Mouse (Mus musculus) brown adipose tissue, adult 24 weeks (tissue): ENCODE measurements at regions not wholly inside any gene's neighbourhood (a gene's known extent, or its start where the extent isn't known, plus 50 kb on each side); places are given as distances from the start of the nearest gene placed in this dataset.

ENCODE experiments used
- H3K27ac ChIP-seq: fragments of 200-500 bp; replicated peaks from 2 replicates; pipeline ENCODE4 v1.5.1; 2012; ENCODE audit warnings: low read depth, mild to moderate bottlenecking, low read length
- H3K4me1 ChIP-seq: fragments of 200-500 bp; 2 replicates; pipeline ENCODE4 v1.6.1; 2012; ENCODE audit warnings: low read length, mixed read lengths; ENCODE audit not compliant: control insufficient read depth, insufficient read depth, insufficient read length
- H3K4me3 ChIP-seq: fragments of 200-500 bp; 2 replicates; pipeline ENCODE4 v1.5.1; 2012; ENCODE audit warnings: low read depth, mild to moderate bottlenecking, low read length, moderate library complexity; ENCODE audit not compliant: insufficient read depth

DNA sequence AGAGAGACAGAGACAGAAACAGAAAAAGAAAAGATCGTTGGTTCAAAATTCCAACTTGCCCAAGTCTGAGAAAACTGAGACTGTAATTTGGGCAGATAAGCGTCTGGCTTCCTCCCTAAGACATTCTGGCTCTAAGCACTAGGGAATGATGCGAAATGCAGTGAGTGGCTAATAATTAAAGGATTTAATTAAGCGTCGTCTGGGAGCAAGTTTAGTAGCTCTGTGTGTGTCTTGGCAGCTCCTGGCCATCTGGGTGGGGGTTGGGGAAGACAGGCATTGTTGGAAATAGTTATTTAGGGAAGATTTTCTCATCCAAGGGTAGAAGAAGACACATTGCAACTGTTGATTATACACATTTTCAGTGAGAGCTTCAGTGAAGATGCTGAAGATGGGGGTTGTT is 311.5 kb downstream of the Wdr11 start:
- no peaks in the 10 kb centered on the region for H3K4me1 ChIP-seq
- H3K27ac ChIP-seq = no peak overlapping the region

DNA sequence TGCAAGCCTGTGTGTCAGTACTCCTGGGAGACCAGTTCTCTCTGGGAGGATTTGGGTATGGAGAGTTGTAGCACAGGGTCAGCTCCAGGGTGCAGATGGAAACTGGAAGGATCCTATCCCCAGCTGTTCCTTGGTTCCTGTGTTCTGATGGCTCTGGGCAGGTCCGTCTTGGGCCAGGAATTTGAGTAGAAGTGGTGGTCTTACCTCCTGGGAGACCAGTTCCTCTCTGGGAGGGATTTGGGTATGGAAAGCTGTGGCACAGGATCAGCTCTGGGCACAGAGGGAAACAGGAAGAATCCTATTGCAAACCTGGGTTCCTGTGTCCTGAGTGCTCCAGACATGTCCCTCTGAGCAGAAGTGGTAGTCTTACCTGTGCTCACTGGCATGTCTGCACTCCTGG is 314.5 kb downstream of the Wdr11 start:
- Histone ChIP-seq H3K27ac (no peak overlapping the region), H3K4me3 (no peak overlapping the region), H3K4me1 (peaks cover 4% of the 10 kb centered on the region; the same call in 1 of the 2 replicates)

More for the DNA sequence above, 311.5 kb downstream of the Wdr11 start:
- H3K4me3 ChIP-seq = no peak overlapping the region

DNA sequence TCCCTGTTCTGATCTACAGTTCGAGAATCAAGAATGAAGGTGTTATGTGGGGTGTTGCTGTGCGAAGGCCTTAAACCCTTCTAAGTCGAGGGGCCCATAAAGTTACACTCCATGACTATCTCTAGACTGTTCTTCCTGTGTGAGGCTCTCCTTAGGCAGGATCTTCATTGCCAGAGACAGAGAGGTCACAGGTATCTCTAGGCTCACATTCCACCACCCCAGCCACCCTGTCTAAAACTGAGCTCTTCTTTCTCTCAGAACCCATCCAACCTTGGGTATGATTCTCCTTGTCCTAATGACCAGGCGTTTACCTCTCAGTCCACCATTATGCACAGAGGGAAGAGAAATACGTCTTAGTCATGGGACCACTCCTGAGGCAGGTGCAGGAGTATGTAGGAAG is 317.2 kb downstream of the Wdr11 start:
- no peak overlapping the region for H3K4me3 ChIP-seq
- no peak overlapping the region for H3K27ac ChIP-seq

DNA sequence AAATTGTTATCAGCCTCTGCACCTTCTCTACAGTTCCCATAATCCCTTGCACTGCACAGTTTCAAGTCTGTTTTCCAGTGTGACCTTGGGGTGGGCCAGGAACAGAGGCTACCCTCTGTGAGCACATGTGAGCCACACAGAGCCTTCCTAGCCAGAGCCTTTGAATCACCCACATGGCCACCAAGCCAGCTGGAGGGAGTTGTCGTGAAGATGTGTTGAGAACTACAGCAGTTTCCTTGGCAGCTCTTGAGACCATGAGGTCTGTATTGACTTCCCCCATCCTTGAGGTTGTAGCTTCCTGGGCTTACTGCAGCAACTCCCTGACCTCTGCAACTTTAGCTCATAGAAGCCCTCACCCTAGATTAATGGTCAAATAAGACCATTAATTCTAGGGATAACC is 318.1 kb downstream of the Wdr11 start:
- Histone ChIP-seq H3K27ac (no peak overlapping the region), H3K4me3 (no peak overlapping the region), H3K4me1 (peaks cover 4% of the 10 kb centered on the region; the same call in 1 of the 2 replicates)

More for the DNA sequence above, 317.2 kb downstream of the Wdr11 start:
- peaks cover 4% of the 10 kb centered on the region; the same call in 1 of the 2 replicates for H3K4me1 ChIP-seq

DNA sequence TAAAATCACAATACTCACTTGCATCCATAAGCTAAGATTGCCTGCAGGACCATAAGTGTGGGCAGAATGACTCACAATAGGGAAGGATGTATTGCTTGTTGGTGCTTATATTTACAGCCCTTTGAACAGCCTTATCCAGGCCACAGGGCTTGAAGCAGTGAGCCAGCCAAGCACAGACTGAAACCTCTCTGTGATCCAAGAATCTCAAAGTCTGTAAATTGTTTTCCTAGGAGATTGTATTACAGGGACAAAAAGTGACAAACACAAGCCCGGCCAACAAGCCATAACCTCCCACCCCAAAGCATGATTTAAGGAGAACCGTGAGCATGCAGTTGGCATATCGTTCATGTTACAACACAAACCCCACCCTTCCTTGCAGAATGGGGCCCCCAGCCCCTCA is 319.2 kb downstream of the Wdr11 start:
- H3K4me1 ChIP-seq = peaks cover 4% of the 10 kb centered on the region; the same call in 1 of the 2 replicates
- no peak overlapping the region for H3K27ac ChIP-seq
- no peak overlapping the region for H3K4me3 ChIP-seq

DNA sequence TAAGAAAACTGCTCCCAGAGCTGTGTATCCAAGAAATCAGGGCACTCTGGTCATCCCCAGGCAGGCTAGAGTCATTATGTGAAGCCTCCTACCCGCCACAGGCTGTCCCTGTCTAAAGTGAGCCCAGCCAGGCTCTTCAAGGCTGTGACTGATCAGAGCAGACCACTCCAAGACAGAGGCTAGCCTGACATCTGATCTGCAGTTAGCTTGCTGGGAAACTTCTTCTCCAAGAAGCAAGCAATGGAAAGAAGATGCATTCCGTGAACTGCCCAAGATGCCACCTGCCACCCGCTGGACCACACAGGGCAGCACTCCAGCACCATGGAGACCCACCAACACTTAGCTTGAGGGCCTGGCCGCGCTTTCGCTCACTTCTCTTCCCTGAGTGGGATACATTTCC is 323.2 kb downstream of the Wdr11 start:
- Histone ChIP-seq H3K4me1 (peaks cover 4% of the 10 kb centered on the region; the same call in 1 of the 2 replicates), H3K27ac (no peak overlapping the region), H3K4me3 (no peak overlapping the region)

DNA sequence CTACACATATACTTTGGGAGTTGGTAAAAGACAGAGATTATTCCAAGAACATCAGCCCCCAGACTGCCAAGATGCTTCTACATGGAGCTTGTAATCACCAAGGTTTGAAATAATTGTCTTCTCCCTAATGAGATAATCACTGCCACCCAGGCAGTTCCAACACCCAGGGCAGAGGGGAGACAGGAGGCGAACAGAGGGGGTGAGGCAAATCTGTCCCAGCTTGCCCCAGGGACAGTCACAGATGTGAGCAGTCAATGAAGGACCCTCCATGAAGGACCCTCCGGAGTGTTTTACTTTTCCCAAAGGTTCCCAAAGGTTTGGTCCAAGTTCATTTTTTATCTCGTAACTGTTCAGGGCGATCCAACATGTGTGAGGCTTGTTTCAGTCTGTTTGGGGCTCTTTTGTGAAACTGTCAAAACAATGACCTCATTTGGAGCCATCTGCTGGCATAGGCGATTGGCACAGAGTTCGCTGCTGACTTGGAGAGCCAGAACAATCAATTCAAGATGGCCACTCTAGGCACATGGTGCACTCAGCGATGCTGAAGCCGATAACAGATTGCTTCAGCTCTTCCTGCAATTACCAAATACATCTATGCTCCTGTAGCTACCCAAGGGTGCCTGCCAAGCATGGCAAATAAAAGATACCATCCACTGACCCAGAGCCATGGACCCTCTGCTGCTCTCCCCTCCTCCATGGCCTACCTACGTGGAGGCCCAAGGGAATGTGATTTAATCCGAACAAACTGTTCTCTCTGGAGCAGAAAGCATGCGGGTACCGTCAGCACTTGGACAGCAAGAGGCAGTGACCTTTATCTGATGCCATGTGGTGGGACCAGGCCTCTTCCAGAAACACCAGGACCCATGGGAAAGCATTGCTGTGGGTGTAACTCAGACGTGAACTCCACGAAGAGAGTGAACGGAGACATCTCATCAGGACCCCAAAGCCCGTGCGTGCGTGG is 326.9 kb downstream of the Wdr11 start:
- Histone ChIP-seq H3K4me1 (no peaks in the 10 kb centered on the region), H3K27ac (no peak overlapping the region), H3K4me3 (no peak overlapping the region)

DNA sequence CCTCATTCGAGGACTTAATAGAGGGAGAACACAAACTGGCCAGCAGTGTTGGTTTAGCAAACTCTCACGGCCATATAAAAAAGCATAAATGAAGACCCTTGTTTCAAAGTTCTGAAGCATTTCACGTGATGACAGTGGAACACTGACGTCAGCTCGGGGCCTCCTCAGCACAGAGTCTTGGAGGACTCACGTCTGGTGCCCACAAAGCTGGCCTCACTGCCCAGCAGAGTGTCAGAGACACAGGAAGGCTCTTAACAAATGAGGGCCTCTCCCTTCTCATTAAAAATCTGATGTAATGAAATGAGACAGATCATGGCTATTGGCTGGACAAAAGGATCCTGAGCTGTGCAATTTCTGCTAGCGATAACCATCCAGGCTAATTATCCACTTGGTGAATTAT is 330.6 kb downstream of the Wdr11 start:
- Histone ChIP-seq H3K4me3 (no peak overlapping the region), H3K27ac (no peak overlapping the region), H3K4me1 (no peaks in the 10 kb centered on the region)

DNA sequence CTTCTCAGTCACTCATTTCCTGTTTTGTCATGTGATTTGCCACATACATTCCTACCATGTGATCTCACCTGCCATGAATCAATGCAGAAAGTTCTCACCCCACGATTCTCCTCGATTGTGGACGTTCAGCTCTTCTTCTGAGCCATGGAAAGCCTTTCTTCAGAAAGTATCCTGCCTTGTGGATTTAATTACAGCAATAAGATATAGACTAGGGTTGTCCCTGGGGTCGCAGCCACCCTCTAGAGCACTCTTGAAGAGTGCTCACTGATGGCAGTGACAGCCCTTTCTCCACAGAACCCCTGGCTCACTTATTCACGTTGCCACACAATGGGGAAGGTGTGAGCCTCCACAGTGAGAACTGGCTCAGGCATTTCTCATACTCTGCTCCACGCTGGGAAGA is 345.1 kb downstream of the Wdr11 start:
- H3K4me3 ChIP-seq = no peak overlapping the region

DNA sequence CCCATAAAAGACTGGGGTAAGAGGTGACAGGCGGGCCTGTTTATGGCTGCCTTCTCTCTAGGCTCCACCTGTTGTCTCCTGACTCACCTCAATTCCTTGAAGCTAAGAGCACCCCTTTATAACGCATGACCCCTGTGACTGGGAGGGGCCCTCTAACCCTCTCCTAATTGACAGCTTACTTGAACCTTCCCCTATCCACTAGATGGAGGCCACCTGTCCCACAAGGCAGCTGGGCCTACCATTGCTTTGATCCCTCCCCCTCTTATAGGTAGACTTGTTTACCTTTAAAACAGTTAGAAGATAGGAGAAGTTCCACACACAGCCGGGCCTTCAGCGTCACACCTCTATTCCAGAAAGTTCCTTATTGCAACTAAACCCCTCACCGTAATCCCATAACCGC is 346.1 kb downstream of the Wdr11 start:
- no peak overlapping the region for H3K4me3 ChIP-seq
- H3K27ac ChIP-seq = no peak overlapping the region
- H3K4me1 ChIP-seq = no peaks in the 10 kb centered on the region

More for the DNA sequence above, 345.1 kb downstream of the Wdr11 start:
- H3K27ac ChIP-seq = no peak overlapping the region
- H3K4me1 ChIP-seq = no peaks in the 10 kb centered on the region

DNA sequence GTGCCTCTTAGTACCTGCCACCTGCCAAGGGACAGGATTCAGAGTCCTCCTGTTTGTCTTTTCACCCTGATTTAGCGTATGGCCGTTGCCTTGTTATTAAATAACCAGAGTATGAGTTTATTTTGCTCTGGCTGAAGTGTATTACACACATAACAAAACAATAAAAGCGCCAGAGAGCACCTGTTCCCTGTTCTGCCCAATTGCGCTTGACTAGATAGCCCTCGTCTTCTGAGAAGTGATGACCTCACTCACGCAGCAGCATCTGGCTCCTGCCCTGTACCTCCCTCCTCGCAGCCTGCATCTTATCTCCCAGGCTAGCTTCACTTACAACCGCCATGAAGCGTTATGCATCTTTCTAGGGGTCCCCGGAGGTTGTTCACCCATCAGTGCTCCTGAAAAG is 346.5 kb downstream of the Wdr11 start:
- no peak overlapping the region for H3K4me3 ChIP-seq
- no peak overlapping the region for H3K27ac ChIP-seq
- H3K4me1 ChIP-seq = no peaks in the 10 kb centered on the region

DNA sequence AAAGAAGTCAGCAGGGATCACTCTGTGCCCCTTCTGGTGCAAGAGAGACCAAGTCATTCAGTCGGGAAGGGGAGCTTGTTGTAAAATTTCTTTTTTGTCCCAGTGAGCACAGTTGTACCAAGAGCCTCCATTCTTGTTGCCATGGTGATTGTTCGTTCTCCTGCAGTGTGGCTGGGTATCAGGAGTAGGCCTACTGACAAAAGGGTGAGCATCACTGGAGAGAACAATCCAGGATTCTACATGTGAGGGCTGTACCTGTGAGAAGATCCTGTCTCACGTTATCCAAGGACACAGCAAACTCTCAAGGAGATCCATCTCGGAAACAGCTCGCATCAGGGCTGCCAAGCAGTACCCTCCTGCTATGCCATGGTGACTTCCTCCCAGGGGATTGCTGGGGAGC is 347.6 kb downstream of the Wdr11 start:
- H3K4me3 ChIP-seq = no peak overlapping the region
- no peak overlapping the region for H3K27ac ChIP-seq
- H3K4me1 ChIP-seq = no peaks in the 10 kb centered on the region

DNA sequence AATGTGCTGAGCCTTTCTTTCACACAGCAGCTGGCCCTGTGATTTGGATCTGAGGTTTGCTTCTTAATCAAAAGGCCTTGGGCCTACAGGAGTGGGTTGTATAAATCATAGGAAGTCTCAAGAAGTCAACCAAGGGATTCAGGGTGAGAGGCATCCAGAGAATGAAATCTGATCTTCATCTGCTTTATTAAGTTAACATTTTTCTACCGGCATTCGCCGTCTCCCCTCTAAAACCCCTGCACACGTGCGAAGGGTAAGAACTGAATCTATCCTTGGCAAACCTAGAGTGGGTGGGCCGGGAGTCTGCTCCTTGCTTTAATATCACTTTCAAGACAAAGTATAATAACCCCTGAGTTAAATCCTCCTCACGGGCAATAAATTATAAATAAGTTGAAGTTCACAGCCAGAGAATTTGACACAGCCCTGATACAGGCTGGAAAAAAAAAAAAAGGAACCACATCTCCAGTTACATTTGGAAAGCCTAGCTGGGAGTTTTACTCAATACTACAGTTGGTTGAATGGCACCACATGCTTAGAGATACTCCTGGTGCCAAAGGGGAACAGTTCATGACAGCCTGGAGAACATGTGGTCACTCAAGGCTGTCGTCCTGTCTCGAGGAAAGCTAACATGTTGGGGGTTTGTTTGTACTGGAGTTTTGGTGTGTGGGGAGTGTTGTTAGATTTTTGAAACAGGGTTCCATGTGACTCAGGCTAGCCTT is 349.8 kb downstream of the Wdr11 start:
- no peak overlapping the region for H3K27ac ChIP-seq
- H3K4me1 ChIP-seq = no peaks in the 10 kb centered on the region
- no peak overlapping the region for H3K4me3 ChIP-seq

DNA sequence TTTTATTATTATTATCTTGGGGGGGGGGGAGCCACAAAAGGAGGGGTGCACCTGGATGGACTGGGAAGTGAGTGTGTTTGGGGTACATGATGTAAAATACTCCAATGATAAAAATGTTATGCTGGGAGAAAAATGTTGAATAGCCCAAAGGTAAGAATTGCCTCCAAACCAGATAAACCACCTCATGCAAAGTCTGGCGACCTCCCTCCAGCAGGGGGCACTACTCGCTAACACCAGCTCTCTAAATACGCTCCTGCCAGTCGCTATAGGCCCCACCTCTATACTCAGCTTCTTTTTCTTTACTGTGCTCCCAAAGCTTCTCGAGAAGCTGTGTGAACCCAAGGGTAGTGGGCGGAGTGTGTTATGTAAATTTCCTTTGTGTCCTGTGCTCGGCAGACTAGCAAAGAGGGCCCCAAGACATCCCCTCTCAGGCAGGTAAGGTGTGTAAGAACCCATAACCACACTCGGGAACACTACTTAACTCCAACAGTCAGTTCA is 357.0 kb downstream of the Wdr11 start:
- H3K4me1 ChIP-seq = no peaks in the 10 kb centered on the region
- no peak overlapping the region for H3K4me3 ChIP-seq
- H3K27ac ChIP-seq = no peak overlapping the region

DNA sequence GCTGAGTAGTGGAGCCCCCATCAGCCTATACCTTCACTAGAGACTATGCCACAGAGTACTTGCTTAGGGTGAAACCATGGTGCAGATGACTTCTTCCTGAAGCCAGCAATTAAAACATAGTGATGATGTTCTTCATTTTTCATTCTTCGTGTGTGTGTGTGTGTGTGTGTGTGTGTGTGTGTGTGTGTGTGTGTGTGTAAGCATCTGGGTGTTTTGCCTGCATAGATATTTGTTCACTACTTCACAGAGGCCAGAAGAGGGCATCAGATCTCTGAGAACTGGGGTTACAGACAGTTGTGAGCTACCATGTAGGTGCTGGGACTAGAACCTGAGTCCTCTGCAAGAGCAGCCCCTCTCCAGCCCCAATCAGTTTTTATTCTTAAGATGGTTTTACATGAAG is 358.8 kb downstream of the Wdr11 start:
- H3K27ac ChIP-seq = no peak overlapping the region
- no peaks in the 10 kb centered on the region for H3K4me1 ChIP-seq
- no peak overlapping the region for H3K4me3 ChIP-seq
